Mouse (Mus musculus): ENCODE measurements around the gene Srf.

GRCm38 (mm10) chr17:46546995-46547394 is 9.0 kb downstream of the Srf start:
- TF ChIP-seq TAL1 (IDR thresholded peaks at IDR 0.05; ENCODE audit: low read length) (no peak), GATA1 (IDR thresholded peaks at IDR 0.05; ENCODE audit: low read length) (no peak)

Measured in erythroblast, embryonic 14.5 days (primary cell).